Mouse (Mus musculus): ENCODE results near the gene Pdx1.
A peak's percentile ranks its signal among the peaks of the same experiment; 100 is the strongest.

Pdx1 gene

GRCm38 (mm10) chr5:147269926-147270672 is at the start of gene Pdx1:
Pdx1 (plus strand) TSS chr5:147269959.
- DNase-seq (ENCODE audit: extremely low spot score, low spot score), result peak; percentile 63

- DNase-seq (ENCODE audit: extremely low spot score, low spot score), result peak; percentile 91
These were observed 42.2 kb upstream of the Pdx1 start for GRCm38 (mm10) chr5:147227354-147228112.

GRCm38 (mm10) chr5:147235406-147236309 is 34.1 kb upstream of the Pdx1 start:
- no peak for DNase-seq (ENCODE audit: extremely low spot score, low spot score)

GRCm38 (mm10) chr5:147243908-147244307 is 25.9 kb upstream of the Pdx1 start:
- no peak for DNase-seq (ENCODE audit: extremely low spot score, low spot score)

- no peak for DNase-seq (ENCODE audit: extremely low spot score, low spot score)
These were observed 9.6 kb upstream of the Pdx1 start for GRCm38 (mm10) chr5:147260189-147260588.

- no peak for DNase-seq (ENCODE audit: extremely low spot score, low spot score)
These were observed 9.0 kb upstream of the Pdx1 start for GRCm38 (mm10) chr5:147260778-147261177.

GRCm38 (mm10) chr5:147261899-147262541 is 7.7 kb upstream of the Pdx1 start:
- DNase-seq (ENCODE audit: extremely low spot score, low spot score), result no peak

GRCm38 (mm10) chr5:147263945-147264344 is 5.8 kb upstream of the Pdx1 start:
- DNase-seq (ENCODE audit: extremely low spot score, low spot score), result no peak

GRCm38 (mm10) chr5:147267434-147267833 is 2.3 kb upstream of the Pdx1 start:
- DNase-seq (ENCODE audit: extremely low spot score, low spot score), result peak; percentile 25

- peak; percentile 49 for DNase-seq (ENCODE audit: extremely low spot score, low spot score)
These were observed 1.0 kb upstream of the Pdx1 start for GRCm38 (mm10) chr5:147268728-147269127.

GRCm38 (mm10) chr5:147269371-147269770 is 388 bp upstream of the Pdx1 start:
- no peak for DNase-seq (ENCODE audit: extremely low spot score, low spot score)

GRCm38 (mm10) chr5:147270673-147271655 is 1.2 kb downstream of the Pdx1 start:
- peak; percentile 63 for DNase-seq (ENCODE audit: extremely low spot score, low spot score)

- peak; percentile 54 for DNase-seq (ENCODE audit: extremely low spot score, low spot score)
These were observed 2.5 kb downstream of the Pdx1 start for GRCm38 (mm10) chr5:147272046-147272807.

GRCm38 (mm10) chr5:147272808-147273345 is 3.1 kb downstream of the Pdx1 start:
- DNase-seq (ENCODE audit: extremely low spot score, low spot score), result peak; percentile 69

- peak; percentile 67 for DNase-seq (ENCODE audit: extremely low spot score, low spot score)
These were observed 4.7 kb downstream of the Pdx1 start for GRCm38 (mm10) chr5:147274174-147275141.

GRCm38 (mm10) chr5:147275761-147276160 is 6.0 kb downstream of the Pdx1 start:
- DNase-seq (ENCODE audit: extremely low spot score, low spot score), result peak; percentile 22

GRCm38 (mm10) chr5:147276701-147277546 is 7.2 kb downstream of the Pdx1 start:
- DNase-seq (ENCODE audit: extremely low spot score, low spot score), result peak; percentile 47

All from neural tube, embryonic 10.5 days (tissue).